Mouse (Mus musculus): ENCODE measurements around the gene Plcl2.
"Not testable (repeated sequence)": the region's sequence is repeated elsewhere in the genome, so short reads cannot be mapped to it uniquely, and the experiment has no call there.

The Plcl2 gene

DNA sequence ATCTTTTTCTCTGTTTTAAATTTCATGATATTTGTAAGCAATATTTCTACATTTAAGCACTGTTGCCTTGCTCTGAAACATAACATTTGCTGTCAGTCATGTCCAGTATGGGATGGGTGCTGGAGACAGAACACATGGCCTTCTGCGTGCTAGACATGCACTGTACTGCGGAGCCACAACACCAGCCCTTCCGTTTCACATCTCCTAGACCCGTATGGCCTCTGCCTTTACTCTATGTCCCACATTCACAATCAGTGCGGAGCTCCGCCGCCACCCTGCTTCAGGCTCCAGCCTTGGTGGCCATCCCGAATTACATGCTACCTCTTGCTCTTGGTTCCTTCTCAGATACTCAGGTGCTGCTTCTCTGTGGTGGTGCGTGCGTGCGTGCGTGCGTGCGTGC is 168.1 kb downstream of the Plcl2 start:
- DNase-seq (ENCODE audit: low spot score), result no peak

GRCm38 (mm10) chr17:50677978-50678712 is 168.9 kb downstream of the Plcl2 start:
- DNase-seq (ENCODE audit: low spot score), result no peak

- DNase-seq (ENCODE audit: low spot score), result no peak
These were observed 169.5 kb downstream of the Plcl2 start for GRCm38 (mm10) chr17:50678748-50679147.

DNA sequence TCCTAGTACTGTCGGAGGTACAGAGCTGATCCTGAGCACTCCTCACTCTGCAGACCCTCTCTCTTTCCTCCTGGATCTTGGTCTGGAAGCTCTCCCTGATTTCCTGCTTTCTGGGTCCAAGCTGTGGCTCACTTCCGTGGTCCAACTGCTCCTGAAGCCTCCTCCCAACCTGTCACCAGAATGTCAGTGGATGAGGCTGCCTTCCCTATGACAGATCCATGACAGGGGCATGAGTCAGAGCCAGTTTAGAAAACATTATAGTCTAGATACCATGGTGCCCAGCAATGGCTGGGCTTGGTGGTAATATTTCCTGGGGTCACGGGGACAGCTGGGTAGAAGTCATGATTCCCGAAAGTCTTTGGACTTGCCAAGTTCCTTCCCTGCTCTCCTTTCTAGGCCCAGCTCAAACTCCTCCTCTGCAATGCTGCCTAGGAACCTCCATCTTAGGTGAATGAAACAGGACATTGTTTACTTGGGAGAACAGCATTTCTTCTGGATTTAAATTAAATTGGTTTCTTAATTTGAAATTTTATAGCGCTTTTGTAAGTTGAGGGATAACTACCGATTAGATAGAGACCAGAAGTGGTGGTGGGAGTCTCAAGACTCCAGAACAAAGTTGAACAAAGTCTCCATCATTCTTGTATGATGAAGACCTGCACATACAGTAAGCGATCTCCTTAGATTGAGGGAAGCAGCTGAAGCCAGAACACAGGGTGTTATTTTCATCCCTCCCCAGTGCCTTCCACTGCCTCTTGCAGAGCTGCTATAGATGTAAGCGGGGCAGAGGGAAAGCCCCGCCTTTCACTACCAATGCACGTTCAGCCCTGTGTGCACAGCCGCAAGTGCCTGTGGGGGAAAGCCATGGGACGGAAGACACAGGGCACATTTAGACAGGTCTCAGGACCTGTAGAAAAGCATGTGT is 170.7 kb downstream of the Plcl2 start:
- no peak for DNase-seq (ENCODE audit: low spot score)

DNA sequence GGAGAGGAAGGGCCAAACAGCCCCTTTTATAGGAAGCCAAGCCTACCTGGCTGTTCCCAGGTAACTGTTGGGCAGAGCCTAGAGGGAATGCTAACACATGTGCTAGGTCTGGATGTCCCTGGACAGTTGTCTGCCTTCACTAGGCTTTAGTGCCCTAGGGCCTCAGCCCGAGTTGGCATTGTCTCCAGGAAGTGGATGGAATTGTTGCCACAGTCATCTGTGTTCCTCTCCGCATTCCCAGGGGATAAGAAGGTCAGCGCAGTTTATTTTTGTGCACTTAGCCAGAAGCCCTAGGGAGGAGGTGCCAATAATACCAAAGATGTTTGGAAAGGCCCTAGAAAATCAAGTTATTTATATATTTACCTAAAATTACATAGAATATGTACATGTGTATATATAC is 173.5 kb downstream of the Plcl2 start:
- DNase-seq (ENCODE audit: low spot score), result no peak

GRCm38 (mm10) chr17:50684960-50685645 is 175.9 kb downstream of the Plcl2 start:
- DNase-seq (ENCODE audit: low spot score), result no peak

GRCm38 (mm10) chr17:50687670-50688069 is 178.5 kb downstream of the Plcl2 start:
- DNase-seq (ENCODE audit: low spot score), result no peak

- DNase-seq (ENCODE audit: low spot score), result no peak
These were observed 178.9 kb downstream of the Plcl2 start for GRCm38 (mm10) chr17:50688135-50688534.

DNA sequence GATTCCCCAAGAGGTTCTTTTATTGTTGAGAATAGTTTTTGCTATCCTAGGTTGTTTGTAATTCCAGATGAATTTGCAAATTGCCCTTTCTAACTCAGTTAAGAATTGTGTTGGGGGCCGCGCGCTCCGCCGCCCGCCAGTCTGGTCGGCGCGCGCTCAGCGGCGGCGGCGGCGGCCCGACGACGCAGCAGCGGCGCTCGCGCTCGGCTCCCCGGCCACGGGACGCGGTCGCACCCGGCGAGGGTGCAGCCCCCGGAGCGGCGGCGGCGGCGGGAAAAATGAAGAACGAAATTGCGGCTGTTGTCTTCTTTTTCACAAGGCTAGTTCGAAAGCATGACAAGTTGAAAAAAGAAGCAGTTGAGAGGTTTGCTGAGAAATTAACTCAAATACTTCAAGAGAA is 189.2 kb downstream of the Plcl2 start:
- DNase-seq (ENCODE audit: low spot score), result not testable (repeated sequence)

GRCm38 (mm10) chr17:50710497-50711222 is 201.5 kb downstream of the Plcl2 start:
- peak; percentile 50 for DNase-seq (ENCODE audit: low spot score)

DNA sequence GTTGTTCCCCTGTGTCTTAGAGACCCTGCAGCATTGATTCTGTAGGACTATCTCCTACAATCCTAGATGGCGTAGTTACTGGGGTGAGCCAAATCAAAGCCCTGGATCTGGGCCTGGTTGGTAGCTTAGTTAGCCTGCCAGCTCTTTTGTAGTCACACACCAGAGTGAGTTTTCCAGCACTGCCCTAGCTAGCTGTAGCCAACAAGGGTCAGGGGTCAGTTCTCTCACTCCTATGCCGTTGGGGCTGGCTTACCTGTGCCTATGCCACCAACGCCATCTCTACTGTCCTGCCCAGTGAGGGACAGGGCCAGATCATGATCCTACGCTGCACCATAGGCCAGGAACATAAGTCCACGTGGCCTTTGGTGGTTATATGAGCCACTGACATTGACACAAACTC is 208.4 kb downstream of the Plcl2 start:
- no peak for DNase-seq (ENCODE audit: low spot score)

- DNase-seq (ENCODE audit: low spot score), result no peak
These were observed 215.2 kb downstream of the Plcl2 start for GRCm38 (mm10) chr17:50724376-50724775.

DNA sequence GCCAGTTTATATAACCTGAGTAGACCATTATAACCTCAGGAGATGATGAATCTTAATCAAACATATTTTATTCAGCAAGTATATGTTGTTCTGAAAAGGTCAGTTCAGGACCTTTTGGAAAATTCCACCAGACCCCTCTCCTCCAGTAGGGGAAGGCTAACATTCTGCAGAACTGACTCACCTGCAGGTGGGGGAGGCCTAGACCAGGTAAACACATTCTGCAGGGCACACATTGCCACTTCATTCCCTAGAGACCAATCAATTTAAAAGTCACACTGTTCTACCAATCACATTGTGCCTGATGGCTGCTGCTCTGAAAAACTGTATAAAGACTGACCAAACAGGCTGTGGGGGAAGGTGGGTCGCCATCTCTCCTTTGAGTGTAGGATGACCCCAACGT is 217.1 kb downstream of the Plcl2 start:
- no peak for DNase-seq (ENCODE audit: low spot score)

DNA sequence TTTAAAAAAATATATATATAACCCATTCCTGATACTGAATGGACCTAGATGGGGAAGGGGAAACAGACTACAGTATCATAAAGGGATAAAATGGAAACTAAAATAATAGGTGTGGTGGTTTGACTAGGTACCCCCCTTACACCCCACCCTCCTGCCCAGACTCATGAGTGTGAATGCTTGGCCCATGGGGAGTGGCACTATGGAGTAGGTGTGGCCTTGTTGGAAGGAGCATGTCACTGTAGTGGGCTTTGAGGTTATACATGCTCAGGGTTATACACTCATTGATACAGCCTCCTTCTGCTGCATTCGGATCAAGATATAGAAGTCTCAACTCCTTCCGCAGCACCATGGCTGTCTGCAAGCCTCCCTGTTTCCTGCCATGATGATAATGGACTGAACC is 219.8 kb downstream of the Plcl2 start:
- no peak for DNase-seq (ENCODE audit: low spot score)

- DNase-seq (ENCODE audit: low spot score), result no peak
These were observed 220.4 kb downstream of the Plcl2 start for GRCm38 (mm10) chr17:50729577-50729976.

DNA sequence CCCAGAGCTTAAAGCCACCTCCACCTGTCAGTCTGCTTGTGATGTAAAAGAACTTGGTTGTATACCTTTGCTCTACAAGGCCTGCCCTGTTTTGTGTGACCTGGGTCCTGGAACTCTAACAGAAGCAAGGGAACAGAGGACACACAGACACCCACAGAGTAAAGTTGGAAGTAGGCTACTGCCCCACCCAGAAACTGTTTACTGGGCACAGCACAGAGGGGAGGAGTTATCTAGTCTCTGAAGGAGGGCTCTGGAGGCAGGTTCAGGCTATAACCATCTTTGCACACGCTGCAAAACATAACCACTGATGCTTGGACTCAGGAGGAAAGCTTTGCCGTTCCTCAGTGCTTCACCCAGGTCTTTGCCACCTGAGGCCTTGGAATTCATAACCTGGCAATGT is 221.7 kb downstream of the Plcl2 start:
- no peak for DNase-seq (ENCODE audit: low spot score)

DNA sequence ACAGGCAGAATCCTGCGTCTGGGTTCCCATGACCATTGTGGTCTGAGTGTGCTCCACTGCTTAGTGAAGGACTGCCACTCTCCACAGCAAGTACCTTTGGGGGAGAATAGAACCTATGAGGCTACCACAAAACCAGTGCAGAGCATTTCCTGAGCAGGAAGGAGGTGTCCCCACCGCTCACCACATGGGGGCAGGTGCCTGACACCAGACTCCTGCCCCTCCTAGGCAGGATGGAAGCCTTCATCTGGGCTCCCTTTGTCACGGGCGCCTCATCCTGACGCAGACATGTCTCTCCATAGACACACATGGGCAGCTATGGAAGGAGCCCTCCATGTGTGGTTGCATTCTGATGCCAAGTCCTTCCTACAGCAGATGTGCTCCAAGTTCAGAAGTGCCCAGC is 222.7 kb downstream of the Plcl2 start:
- no peak for DNase-seq (ENCODE audit: low spot score)

DNA sequence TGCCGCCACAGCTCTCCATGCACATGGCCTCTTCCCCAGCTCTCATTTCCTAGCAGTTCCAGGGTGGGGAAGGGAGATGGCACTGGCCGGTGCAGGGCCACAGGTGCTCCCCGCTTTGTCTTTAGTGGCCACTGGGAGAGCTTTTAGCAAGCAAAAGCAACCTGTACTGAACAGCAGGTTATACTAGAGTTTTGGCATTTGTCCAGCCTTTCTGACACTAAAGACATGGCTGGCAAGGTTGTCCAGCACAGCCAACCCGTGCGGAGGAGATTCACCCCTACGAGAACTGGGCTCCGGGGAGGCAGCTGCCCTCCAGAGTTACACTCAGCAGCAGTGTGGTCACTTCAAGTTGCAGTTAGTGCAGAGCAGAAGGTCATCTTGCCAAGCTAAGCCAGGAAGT is 224.2 kb downstream of the Plcl2 start:
- no peak for DNase-seq (ENCODE audit: low spot score)

DNA sequence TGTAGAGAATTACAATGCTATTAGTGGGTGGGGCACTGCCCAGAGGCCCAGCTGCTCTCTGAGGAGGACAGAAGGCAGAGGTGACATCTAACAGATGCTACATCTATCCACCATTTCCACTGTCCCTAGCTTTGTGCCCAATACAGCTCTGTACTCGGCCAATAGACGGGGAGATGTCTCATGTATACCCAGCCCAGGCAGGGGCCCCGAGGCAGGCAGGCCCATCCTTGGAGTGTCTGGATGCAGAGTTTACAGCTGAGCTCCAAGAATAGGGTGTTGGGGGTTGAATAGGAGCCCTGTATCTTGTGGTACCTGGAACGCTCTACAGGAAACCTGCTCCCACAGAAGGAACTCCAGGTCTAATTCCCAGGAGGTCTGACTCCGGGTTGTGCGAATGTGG is 225.6 kb downstream of the Plcl2 start:
- DNase-seq (ENCODE audit: low spot score), result no peak

DNA sequence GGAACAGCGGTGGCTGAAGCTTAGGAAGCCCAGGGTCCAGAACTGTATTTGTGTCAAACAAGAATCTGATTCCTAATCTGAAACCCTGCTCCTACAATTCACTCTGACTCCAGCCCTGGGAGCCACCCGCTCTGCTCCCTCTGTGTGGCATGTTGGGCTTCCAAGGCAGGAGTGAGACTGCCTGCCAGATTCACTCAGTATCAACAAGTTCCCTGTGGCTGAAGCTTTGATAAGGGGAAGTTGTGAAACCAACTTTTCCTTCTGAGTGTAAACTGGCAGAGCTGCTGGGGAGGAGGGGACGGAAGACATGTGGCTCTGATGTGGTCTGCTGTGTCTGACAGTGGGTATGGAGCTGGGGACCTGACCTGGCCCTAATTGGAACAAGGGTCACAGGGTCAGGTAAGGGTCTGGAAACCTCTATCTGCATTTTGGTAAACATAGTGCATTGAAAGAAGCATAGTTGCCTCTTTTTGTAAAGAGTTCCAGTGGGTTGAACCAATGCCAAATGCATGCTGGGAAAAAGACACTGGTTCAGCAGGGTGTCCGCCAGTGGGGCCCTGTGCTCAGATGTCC is 226.3 kb downstream of the Plcl2 start:
- DNase-seq (ENCODE audit: low spot score), result no peak

- DNase-seq (ENCODE audit: low spot score), result no peak
These were observed 226.8 kb downstream of the Plcl2 start for GRCm38 (mm10) chr17:50735955-50736533.

Data from retina, embryonic 14.5 days (tissue).